8 mouse cellular contexts compared by ENCODE assay signal in the genomic region with DNA sequence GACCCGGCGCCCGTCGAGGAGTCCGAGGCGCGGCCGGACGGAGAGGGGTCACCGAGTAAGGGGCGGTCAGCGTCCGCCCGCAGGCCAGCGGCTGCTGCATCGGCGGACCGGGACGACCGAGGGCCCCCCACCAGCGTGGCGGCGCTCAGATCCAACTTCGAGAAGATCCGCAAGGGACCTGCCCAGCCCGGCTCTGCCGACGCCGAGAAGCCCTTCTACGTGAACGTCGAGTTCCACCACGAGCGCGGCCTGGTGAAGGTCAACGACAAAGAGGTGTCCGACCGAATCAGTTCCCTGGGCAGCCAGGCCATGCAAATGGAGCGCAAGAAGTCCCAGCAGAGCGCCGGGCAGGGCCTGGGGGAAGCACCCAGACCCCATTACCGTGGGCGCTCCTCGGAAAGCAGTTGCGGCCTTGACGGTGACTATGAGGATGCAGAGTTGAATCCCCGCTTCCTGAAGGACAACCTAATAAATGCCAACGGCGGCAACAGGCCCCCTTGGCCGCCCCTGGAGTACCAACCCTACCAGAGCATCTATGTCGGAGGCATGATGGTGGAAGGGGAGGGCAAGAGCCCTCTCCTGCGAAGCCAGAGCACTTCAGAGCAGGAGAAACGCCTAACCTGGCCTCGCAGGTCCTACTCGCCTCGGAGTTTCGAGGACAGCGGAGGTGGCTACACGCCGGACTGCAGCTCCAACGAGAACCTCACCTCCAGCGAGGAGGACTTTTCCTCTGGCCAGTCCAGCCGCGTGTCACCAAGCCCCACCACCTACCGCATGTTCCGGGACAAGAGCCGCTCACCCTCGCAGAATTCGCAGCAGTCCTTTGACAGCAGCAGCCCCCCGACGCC. TPM values are rescaled to one million over a fixed set of nuclear protein-coding genes. Genes with fewer than 3 reads are reported as not detected.
DNase-seq lines count a peak whose midpoint lies in the region; ATAC-seq and TF ChIP-seq lines count a peak whose summit lies in the region.

No protein-coding gene starts in this region.

- peak overlapping the region; percentile 93 for H3K4me3 ChIP-seq in gastrocnemius, adult 2 months
- peak overlapping the region; percentile 99 for H3K4me3 ChIP-seq in ES-Bruce4 (ENCODE audit: low read depth, low read length)
- H3K4me3 ChIP-seq in embryonic facial prominence, embryonic 12.5 days, result peak overlapping the region; percentile 88
- H3K4me3 ChIP-seq in hindbrain, embryonic 14.5 days (replicated peaks; ENCODE audit: low read length), result peak overlapping the region; percentile 91
- peak overlapping the region; percentile 72 for H3K4me3 ChIP-seq in liver, embryonic 12.5 days
- H3K4me3 ChIP-seq in olfactory bulb, adult 2 months (ENCODE audit: insufficient read depth, low read depth, low read length), result peak overlapping the region; percentile 75

- no peak for ATAC-seq in embryonic facial prominence, embryonic 12.5 days (ENCODE audit: insufficient number of reproducible peaks, insufficient read depth, low FRiP score, low TSS enrichment)
- no peak for ATAC-seq in hindbrain, embryonic 14.5 days (ENCODE audit: low FRiP score)
- no peak for ATAC-seq in liver, embryonic 12.5 days
- no peak for ATAC-seq in monocyte, adult 5-6 weeks (replicated peaks; ENCODE audit: insufficient number of reproducible peaks, low FRiP score, low TSS enrichment, poor library complexity, severe bottlenecking)

- TF ChIP-seq POLR2A in ES-Bruce4 (IDR thresholded peaks at IDR 0.05; ENCODE audit: insufficient read depth, low read length), result no peak
- no peak for TF ChIP-seq POLR2A in olfactory bulb, adult 2 months (IDR thresholded peaks at IDR 0.05; ENCODE audit: insufficient read depth, low read depth, low read length)

- H3K9ac ChIP-seq in ES-Bruce4 (ENCODE audit: low read depth, poor library complexity, severe bottlenecking), result peak overlapping the region; percentile 96
- H3K9ac ChIP-seq in embryonic facial prominence, embryonic 12.5 days, result peak overlapping the region; percentile 85
- H3K9ac ChIP-seq in hindbrain, embryonic 14.5 days, result peak overlapping the region; percentile 91
- peak overlapping the region; percentile 71 for H3K9ac ChIP-seq in liver, embryonic 12.5 days

- peak overlapping the region; percentile 89 for H3K4me2 ChIP-seq in embryonic facial prominence, embryonic 12.5 days (replicated peaks)
- peak overlapping the region; percentile 92 for H3K4me2 ChIP-seq in hindbrain, embryonic 14.5 days (replicated peaks)
- H3K4me2 ChIP-seq in liver, embryonic 12.5 days, result peak overlapping the region; percentile 88

- 2% methylated on average over 71 of the region's 71 CpGs for WGBS in embryonic facial prominence, embryonic 12.5 days
- 2% methylated on average over 71 of the region's 71 CpGs for WGBS in hindbrain, embryonic 14.5 days
- WGBS in liver, embryonic 12.5 days (ENCODE audit: insufficient replicate concordance), result 4% methylated on average over 71 of the region's 71 CpGs
- WGBS in olfactory bulb, adult 2 months, result 8% methylated on average over 71 of the region's 71 CpGs

- intact Hi-C loops in gastrocnemius, adult 2 months (cut with DNase I), result loop anchor here (5.0 kb wide), 1 partner anchor 41 kb away; no protein-coding TSS in a partner anchor
- intact Hi-C loops in gastrocnemius, postnatal 36 days (cut with DNase I), result loop anchor here (5.0 kb wide), 1 partner anchor 41 kb away; no protein-coding TSS in a partner anchor

- H3K36me3 ChIP-seq in ES-Bruce4 (ENCODE audit: control insufficient read depth, insufficient read depth, low read length, poor library complexity, severe bottlenecking), result no peaks in the 10 kb centered on the region
- peaks cover 7% of the 10 kb centered on the region; the same call in 1 of the 2 replicates for H3K36me3 ChIP-seq in embryonic facial prominence, embryonic 12.5 days
- H3K36me3 ChIP-seq in hindbrain, embryonic 14.5 days (replicated peaks; ENCODE audit: control insufficient read depth, insufficient read depth), result no peaks in the 10 kb centered on the region
- peaks cover 5% of the 10 kb centered on the region; the same call in 1 of the 2 replicates for H3K36me3 ChIP-seq in liver, embryonic 12.5 days

- TF ChIP-seq EP300 in ES-Bruce4 (IDR thresholded peaks at IDR 0.05; ENCODE audit: insufficient read depth, low read depth, low read length), result no peak

- TF ChIP-seq CTCF in gastrocnemius, adult 2 months (IDR thresholded peaks at IDR 0.05), result no peak
- TF ChIP-seq CTCF in ES-Bruce4 (IDR thresholded peaks at IDR 0.05; ENCODE audit: low read depth, low read length), result no peak
- TF ChIP-seq CTCF in olfactory bulb, adult 2 months (IDR thresholded peaks at IDR 0.05; ENCODE audit: insufficient read depth, low read depth, low read length), result peak; percentile 13; the same call in 1 of the 2 replicates

- DNase-seq in gastrocnemius, adult 2 months, result peak; percentile 44
- DNase-seq in gastrocnemius, postnatal 36 days, result no peak
- DNase-seq in hindbrain, embryonic 14.5 days (ENCODE audit: low spot score), result no peak

- H3K27ac ChIP-seq in gastrocnemius, adult 2 months, result peak overlapping the region; percentile 56
- no peak overlapping the region for H3K27ac ChIP-seq in ES-Bruce4 (ENCODE audit: insufficient read depth, low read length)
- H3K27ac ChIP-seq in embryonic facial prominence, embryonic 12.5 days, result 0 out of 2 replicates have a peak overlapping the region, but pooled peaks have one; percentile 80
- peak overlapping the region; percentile 89 for H3K27ac ChIP-seq in hindbrain, embryonic 14.5 days
- H3K27ac ChIP-seq in liver, embryonic 12.5 days, result no peak overlapping the region
- H3K27ac ChIP-seq in olfactory bulb, adult 2 months (ENCODE audit: insufficient read depth, low read depth, low read length), result no peak overlapping the region

- H3K27me3 ChIP-seq in ES-Bruce4 (ENCODE audit: control insufficient read depth, insufficient read depth, low read length, poor library complexity, severe bottlenecking), result peaks cover 2% of the 10 kb centered on the region; the same call in 1 of the 2 replicates
- H3K27me3 ChIP-seq in embryonic facial prominence, embryonic 12.5 days, result no peaks in the 10 kb centered on the region
- H3K27me3 ChIP-seq in hindbrain, embryonic 14.5 days (ENCODE audit: control insufficient read depth, insufficient read depth, low read length), result no peaks in the 10 kb centered on the region
- peaks cover 51% of the 10 kb centered on the region for H3K27me3 ChIP-seq in liver, embryonic 12.5 days (replicated peaks)

- H3K9me3 ChIP-seq in ES-Bruce4 (replicated peaks; ENCODE audit: control insufficient read depth, insufficient read depth, low read length, poor library complexity, severe bottlenecking), result no peaks in the 10 kb centered on the region
- no peaks in the 10 kb centered on the region for H3K9me3 ChIP-seq in embryonic facial prominence, embryonic 12.5 days
- H3K9me3 ChIP-seq in hindbrain, embryonic 14.5 days (ENCODE audit: control insufficient read depth, low read length), result no peaks in the 10 kb centered on the region
- H3K9me3 ChIP-seq in liver, embryonic 12.5 days (replicated peaks), result no peaks in the 10 kb centered on the region

- no peaks in the 10 kb centered on the region for H3K4me1 ChIP-seq in ES-Bruce4 (ENCODE audit: control insufficient read depth, insufficient read depth, low read length)
- peaks cover 45% of the 10 kb centered on the region for H3K4me1 ChIP-seq in embryonic facial prominence, embryonic 12.5 days
- peaks cover 60% of the 10 kb centered on the region for H3K4me1 ChIP-seq in hindbrain, embryonic 14.5 days (replicated peaks; ENCODE audit: control insufficient read depth, insufficient read depth, low read length)
- H3K4me1 ChIP-seq in liver, embryonic 12.5 days, result peaks cover 76% of the 10 kb centered on the region
- peaks cover 40% of the 10 kb centered on the region for H3K4me1 ChIP-seq in olfactory bulb, adult 2 months (ENCODE audit: control insufficient read depth, insufficient read depth, low read length)

RNA-seq across cellular contexts. Expression of a gene that starts 1.2 kb away (rescaled TPM):
- total RNA-seq in gastrocnemius, adult 2 months (2021), result 1 to 10 TPM; 4.1 to 5.1 TPM
- 1 to 10 TPM; 4.3 to 4.4 TPM for total RNA-seq in gastrocnemius, postnatal 36 days (2021)
- polyA plus RNA-seq in ES-Bruce4 (2011; ENCODE audit: insufficient read depth, insufficient read length, low read depth, missing spikeins), result 22.9 and 28.2 TPM in 2 replicates
- 9.0 and 10.7 TPM in 2 replicates for polyA plus RNA-seq in embryonic facial prominence, embryonic 12.5 days (2016; fragmentation: Nextera tagmentation; extraction: Ambion mirVana)
- polyA plus RNA-seq in hindbrain, embryonic 14.5 days (2014; fragmentation: Nextera tagmentation; extraction: Ambion mirVana), result 19.6 and 24.0 TPM in 2 replicates
- polyA plus RNA-seq in liver, embryonic 12.5 days (2016; fragmentation: Nextera tagmentation; extraction: Ambion mirVana), result 2.2 and 2.4 TPM in 2 replicates
- polyA plus RNA-seq in olfactory bulb, adult 2 months (2012; ENCODE audit: insufficient read depth, insufficient read length, low replicate concordance, missing spikeins), result not detected in 2 replicates
- total RNA-seq in monocyte, adult 5-6 weeks (2017), result 7.1 to 13.3 TPM (median 13.1 TPM) in 3 replicates

RNA-seq across cellular contexts. Expression of a gene that starts 24.7 kb away (rescaled TPM):
- total RNA-seq in gastrocnemius, adult 2 months (2021), result under 1 TPM; 0.47 to 0.59 TPM
- total RNA-seq in gastrocnemius, postnatal 36 days (2021), result under 1 TPM; 0.27 to 0.51 TPM
- polyA plus RNA-seq in ES-Bruce4 (2011; ENCODE audit: insufficient read depth, insufficient read length, low read depth, missing spikeins), result 1.2 and 1.3 TPM in 2 replicates
- polyA plus RNA-seq in embryonic facial prominence, embryonic 12.5 days (2016; fragmentation: Nextera tagmentation; extraction: Ambion mirVana), result 13.2 and 15.3 TPM in 2 replicates
- 14.5 and 17.0 TPM in 2 replicates for polyA plus RNA-seq in hindbrain, embryonic 14.5 days (2014; fragmentation: Nextera tagmentation; extraction: Ambion mirVana)
- 3.4 and 4.1 TPM in 2 replicates for polyA plus RNA-seq in liver, embryonic 12.5 days (2016; fragmentation: Nextera tagmentation; extraction: Ambion mirVana)
- not detected in 2 replicates for polyA plus RNA-seq in olfactory bulb, adult 2 months (2012; ENCODE audit: insufficient read depth, insufficient read length, low replicate concordance, missing spikeins)
- total RNA-seq in monocyte, adult 5-6 weeks (2017), result 0.39 to 6.9 TPM (median 1.2 TPM) in 3 replicates

RNA-seq across cellular contexts. Expression of a gene that starts 29.2 kb away (rescaled TPM):
- total RNA-seq in gastrocnemius, adult 2 months (2021), result not detected
- not detected for total RNA-seq in gastrocnemius, postnatal 36 days (2021)
- not detected in 2 replicates for polyA plus RNA-seq in ES-Bruce4 (2011; ENCODE audit: insufficient read depth, insufficient read length, low read depth, missing spikeins)
- not detected in 2 replicates for polyA plus RNA-seq in embryonic facial prominence, embryonic 12.5 days (2016; fragmentation: Nextera tagmentation; extraction: Ambion mirVana)
- 0.20 and 0.50 TPM in 2 replicates for polyA plus RNA-seq in hindbrain, embryonic 14.5 days (2014; fragmentation: Nextera tagmentation; extraction: Ambion mirVana)
- polyA plus RNA-seq in liver, embryonic 12.5 days (2016; fragmentation: Nextera tagmentation; extraction: Ambion mirVana), result 0.08 TPM in 1 of 2 replicates, not detected in the other
- polyA plus RNA-seq in olfactory bulb, adult 2 months (2012; ENCODE audit: insufficient read depth, insufficient read length, low replicate concordance, missing spikeins), result not detected in 2 replicates
- total RNA-seq in monocyte, adult 5-6 weeks (2017), result not detected in 3 replicates

Comparison
In these comparisons a context has a peak if more than half of its experiments do, and no peak if none do; other contexts are left out.
1. H3K27ac ChIP-seq: peak in gastrocnemius, adult 2 months (single experiment), embryonic facial prominence, embryonic 12.5 days (single experiment) and hindbrain, embryonic 14.5 days (single experiment); none in ES-Bruce4 (single experiment), liver, embryonic 12.5 days (single experiment) and olfactory bulb, adult 2 months (single experiment).
2. Peak in every context shown above with its lines, with median percentiles within 50 percentile points of each other: H3K4me3 ChIP-seq, H3K9ac ChIP-seq and H3K4me2 ChIP-seq.